Mouse (Mus musculus) erythroblast, embryonic 14.5 days (primary cell): Measurements from ENCODE around the gene Por.

ENCODE experiments used
- GATA1 ChIP-seq: IDR thresholded peaks from 2 replicates; pipeline ENCODE4 v1.6.1; 2012; ENCODE audit warnings: low read length, inconsistent platforms, mixed read lengths
- TAL1 ChIP-seq: IDR thresholded peaks from 3 replicates; pipeline ENCODE4 v1.6.1; 2012; ENCODE audit warnings: low read length, inconsistent platforms, mixed read lengths

DNA sequence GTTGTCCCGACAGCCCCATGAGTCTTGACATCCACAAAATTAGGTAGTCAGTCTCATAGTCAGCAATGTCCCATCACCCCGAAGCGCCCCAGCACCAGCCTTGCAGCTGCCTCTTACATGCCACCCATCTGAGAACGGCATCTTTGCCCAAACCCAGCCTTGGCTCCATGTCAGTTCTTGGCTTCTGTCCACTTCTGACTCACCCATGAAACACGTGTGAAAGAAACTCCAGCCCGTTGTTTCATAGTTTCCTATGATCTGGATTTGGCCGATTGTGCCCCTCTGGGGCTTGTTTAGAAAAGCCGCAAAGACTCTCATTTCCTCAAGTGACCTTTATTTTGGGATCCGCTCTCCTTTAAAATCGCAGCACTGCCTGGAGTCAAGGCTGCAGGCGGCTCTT, 52.3 kb downstream of the Por start:
- TF ChIP-seq GATA1, result no peak
- no peak for TF ChIP-seq TAL1
